11 mouse cellular contexts compared by ENCODE assay signal in genomic region chr10:62422255-62422654, GRCm38 (mm10). TPM values are rescaled to one million over a fixed set of nuclear protein-coding genes. Genes with fewer than 3 reads are reported as not detected.
DNase-seq lines count a peak whose midpoint lies in the region; ATAC-seq and TF ChIP-seq lines count a peak whose summit lies in the region.
"Had no signal": no experiment of that assay in that cellular context is flagged by ENCODE, and none has a peak within 500 bp of the region (broad histone marks: within the 10 kb centered on the region; RNA-seq: fewer than 3 reads in every experiment).

TSS of gene Hkdc1 (minus strand) at chr10:62422491.

- H3K36me3 ChIP-seq in heart, embryonic 13.5 days, result no peaks in the 10 kb centered on the region
- H3K36me3 ChIP-seq in liver, embryonic 11.5 days (ENCODE audit: control insufficient read depth, insufficient read depth, low read length), result no peaks in the 10 kb centered on the region
- H3K36me3 ChIP-seq in stomach, embryonic 15.5 days, result no peaks in the 10 kb centered on the region
- H3K36me3 ChIP-seq: forebrain, embryonic 10.5 days; neural tube, embryonic 13.5 days had no signal

- no peak for TF ChIP-seq CTCF in gastrocnemius, adult 2 months (IDR thresholded peaks at IDR 0.05)

- H3K27ac ChIP-seq in heart, embryonic 13.5 days (replicated peaks), result peak within 1 kb of the TSS; percentile 58
- no peak within 1 kb of the TSS for H3K27ac ChIP-seq in liver, embryonic 11.5 days (ENCODE audit: low read depth, low read length)
- H3K27ac ChIP-seq in stomach, embryonic 15.5 days, result peak within 1 kb of the TSS; percentile 61
- H3K27ac ChIP-seq in gastrocnemius, adult 2 months, result no peak within 1 kb of the TSS
- H3K27ac ChIP-seq: forebrain, embryonic 10.5 days; neural tube, embryonic 13.5 days had no signal

- H3K9ac ChIP-seq in heart, embryonic 13.5 days, result no peak within 1 kb of the TSS
- no peak within 1 kb of the TSS for H3K9ac ChIP-seq in liver, embryonic 11.5 days (ENCODE audit: low read depth, low read length)
- H3K9ac ChIP-seq in stomach, embryonic 15.5 days, result no peak within 1 kb of the TSS
- H3K9ac ChIP-seq: neural tube, embryonic 13.5 days had no signal

- H3K27me3 ChIP-seq in heart, embryonic 13.5 days (replicated peaks), result no peaks in the 10 kb centered on the region
- H3K27me3 ChIP-seq in liver, embryonic 11.5 days (replicated peaks; ENCODE audit: control insufficient read depth, insufficient read depth, low read length), result no peaks in the 10 kb centered on the region
- H3K27me3 ChIP-seq in stomach, embryonic 15.5 days (replicated peaks), result no peaks in the 10 kb centered on the region
- H3K27me3 ChIP-seq: neural tube, embryonic 13.5 days had no signal

- peaks cover 31% of the 10 kb centered on the region for H3K4me1 ChIP-seq in heart, embryonic 13.5 days
- H3K4me1 ChIP-seq in liver, embryonic 11.5 days (replicated peaks; ENCODE audit: control insufficient read depth, insufficient read depth, low read length), result no peaks in the 10 kb centered on the region
- peaks cover 14% of the 10 kb centered on the region; the same call in 1 of the 2 replicates for H3K4me1 ChIP-seq in stomach, embryonic 15.5 days
- H3K4me1 ChIP-seq: neural tube, embryonic 13.5 days had no signal

- H3K4me3 ChIP-seq in heart, embryonic 13.5 days, result no peak within 1 kb of the TSS
- H3K4me3 ChIP-seq in liver, embryonic 11.5 days (ENCODE audit: low read depth, low read length), result peak within 1 kb of the TSS; percentile 27
- H3K4me3 ChIP-seq in stomach, embryonic 15.5 days (replicated peaks), result peak within 1 kb of the TSS; percentile 14
- no peak within 1 kb of the TSS for H3K4me3 ChIP-seq in gastrocnemius, adult 2 months
- H3K4me3 ChIP-seq: forebrain, embryonic 10.5 days; neural tube, embryonic 13.5 days had no signal

- H3K9me3 ChIP-seq in heart, embryonic 13.5 days, result no peaks in the 10 kb centered on the region
- H3K9me3 ChIP-seq in liver, embryonic 11.5 days (ENCODE audit: control insufficient read depth, low read length), result no peaks in the 10 kb centered on the region
- H3K9me3 ChIP-seq in stomach, embryonic 15.5 days, result no peaks in the 10 kb centered on the region
- H3K9me3 ChIP-seq: forebrain, embryonic 10.5 days; neural tube, embryonic 13.5 days had no signal

- intact Hi-C loops in gastrocnemius, adult 2 months (cut with DNase I), result no loop called here

- no peak for DNase-seq in heart, adult 9 months (ENCODE audit: low spot score in 2 of 2)
- peak; percentile 25 for DNase-seq in kidney, adult 11 months
- DNase-seq in liver, embryonic 11.5 days (ENCODE audit: low spot score), result no peak
- DNase-seq in urinary bladder, postnatal 25 days (ENCODE audit: low spot score), result no peak
- no peak for DNase-seq in cerebellum, postnatal 25 days
- no peak for DNase-seq in gastrocnemius, adult 2 months

- WGBS in heart, embryonic 13.5 days, result 59% methylated on average over 15 of the region's 15 CpGs
- 50% methylated on average over 15 of the region's 15 CpGs for WGBS in liver, embryonic 11.5 days
- 48% methylated on average over 15 of the region's 15 CpGs for WGBS in stomach, embryonic 15.5 days

- H3K4me2 ChIP-seq in heart, embryonic 13.5 days, result no peak within 1 kb of the TSS
- H3K4me2 ChIP-seq in liver, embryonic 11.5 days, result peak within 1 kb of the TSS; percentile 38
- H3K4me2 ChIP-seq in stomach, embryonic 15.5 days, result peak within 1 kb of the TSS; percentile 33; the same call in 1 of the 2 replicates
- H3K4me2 ChIP-seq: neural tube, embryonic 13.5 days had no signal

- ATAC-seq in heart, embryonic 13.5 days (ENCODE audit: extremely low read depth, insufficient number of reproducible peaks, low FRiP score, low TSS enrichment), result no peak
- no peak; the same call in 1 of the 2 replicates for ATAC-seq in liver, embryonic 11.5 days (replicated peaks; ENCODE audit: low FRiP score)
- peak; percentile 56; the same call in 1 of the 2 replicates for ATAC-seq in stomach, embryonic 15.5 days (ENCODE audit: insufficient read depth, low FRiP score, low read depth)

RNA-seq across cellular contexts. Expression of gene Hkdc1, which starts in this region (rescaled TPM):
- 0.37 and 0.97 TPM in 2 replicates for polyA plus RNA-seq in heart, embryonic 13.5 days (2015; fragmentation: Nextera tagmentation; extraction: Ambion mirVana)
- 6.6 and 8.5 TPM in 2 replicates for polyA plus RNA-seq in liver, embryonic 11.5 days (2014; fragmentation: Nextera tagmentation; extraction: Ambion mirVana)
- polyA plus RNA-seq in stomach, embryonic 15.5 days (2015; fragmentation: Nextera tagmentation; extraction: Ambion mirVana), result 12.8 and 18.8 TPM in 2 replicates
- total RNA-seq in gastrocnemius, adult 2 months (2021), result not detected
- polyA plus RNA-seq: liver, adult 2 months had no signal

Comparison
In these comparisons a context has a peak if more than half of its experiments do, and no peak if none do; other contexts are left out.
1. H3K27ac ChIP-seq: peak in heart, embryonic 13.5 days (single experiment) and stomach, embryonic 15.5 days (single experiment); none in liver, embryonic 11.5 days (single experiment) and gastrocnemius, adult 2 months (single experiment).
2. H3K4me3 ChIP-seq: peak in liver, embryonic 11.5 days (single experiment) and stomach, embryonic 15.5 days (single experiment); none in heart, embryonic 13.5 days (single experiment) and gastrocnemius, adult 2 months (single experiment).